Mouse (Mus musculus): Measurements from ENCODE around the gene Macrod1. TPM values are rescaled to one million over a fixed set of nuclear protein-coding genes. Genes with fewer than 3 reads are reported as not detected.

Macrod1 gene
- polyA plus RNA-seq, 1 experiment from 2014 or later: 5.3 TPM

- peaks cover 30% of the 10 kb centered on the region for H3K4me1 ChIP-seq (replicated peaks; ENCODE audit: control insufficient read depth, insufficient read depth, low read length)
- H3K9me3 ChIP-seq (ENCODE audit: control insufficient read depth, low read length): no peaks in the 10 kb centered on the region
- H3K4me3 ChIP-seq (replicated peaks; ENCODE audit: low read length): no peak overlapping the region
- H3K27me3 ChIP-seq (replicated peaks; ENCODE audit: control insufficient read depth, insufficient read depth, low read length): peaks cover 2% of the 10 kb centered on the region; the same call in 1 of the 2 replicates
- no peaks in the 10 kb centered on the region for H3K36me3 ChIP-seq (ENCODE audit: control insufficient read depth, insufficient read depth)
- H3K27ac ChIP-seq (ENCODE audit: low read length): no peak overlapping the region
- H3K4me2 ChIP-seq (ENCODE audit: low read length): no peak overlapping the region
- no peak for ATAC-seq
- WGBS: 60% methylated on average over 5 of the region's 5 CpGs
- H3K9ac ChIP-seq (replicated peaks; ENCODE audit: low read depth, low read length): no peak overlapping the region
These were observed 130.5 kb downstream of the Macrod1 start for GRCm38 (mm10) chr19:7187157-7187556.

GRCm38 (mm10) chr19:7189026-7189425, 132.4 kb downstream of the Macrod1 start:
- H3K27ac ChIP-seq (ENCODE audit: low read length): no peak overlapping the region
- no peak for ATAC-seq
- H3K4me2 ChIP-seq (ENCODE audit: low read length): no peak overlapping the region
- peaks cover 25% of the 10 kb centered on the region for H3K4me1 ChIP-seq (replicated peaks; ENCODE audit: control insufficient read depth, insufficient read depth, low read length)
- no peaks in the 10 kb centered on the region for H3K9me3 ChIP-seq (ENCODE audit: control insufficient read depth, low read length)
- no peak overlapping the region for H3K4me3 ChIP-seq (replicated peaks; ENCODE audit: low read length)
- H3K27me3 ChIP-seq (replicated peaks; ENCODE audit: control insufficient read depth, insufficient read depth, low read length): peaks cover 2% of the 10 kb centered on the region; the same call in 1 of the 2 replicates
- no peaks in the 10 kb centered on the region for H3K36me3 ChIP-seq (ENCODE audit: control insufficient read depth, insufficient read depth)
- 77% methylated on average over 4 of the region's 4 CpGs for WGBS
- no peak overlapping the region for H3K9ac ChIP-seq (replicated peaks; ENCODE audit: low read depth, low read length)

- Histone ChIP-seq H3K4me2 (ENCODE audit: low read length) (no peak overlapping the region), H3K27me3 (replicated peaks; ENCODE audit: control insufficient read depth, insufficient read depth, low read length) (peaks cover 2% of the 10 kb centered on the region; the same call in 1 of the 2 replicates), H3K36me3 (ENCODE audit: control insufficient read depth, insufficient read depth) (no peaks in the 10 kb centered on the region), H3K4me1 (replicated peaks; ENCODE audit: control insufficient read depth, insufficient read depth, low read length) (peaks cover 24% of the 10 kb centered on the region), H3K27ac (ENCODE audit: low read length) (no peak overlapping the region), H3K9me3 (ENCODE audit: control insufficient read depth, low read length) (no peaks in the 10 kb centered on the region), H3K9ac (replicated peaks; ENCODE audit: low read depth, low read length) (no peak overlapping the region), H3K4me3 (replicated peaks; ENCODE audit: low read length) (no peak overlapping the region)
- 11% methylated on average over 5 of the region's 5 CpGs for WGBS
- ATAC-seq: no peak
These were observed 134.4 kb downstream of the Macrod1 start for GRCm38 (mm10) chr19:7190986-7191385.

- no peak overlapping the region for H3K4me3 ChIP-seq (replicated peaks; ENCODE audit: low read length)
- 0 out of 2 replicates have a peak, but pooled peaks cover 2% of the 10 kb centered on the region for H3K27me3 ChIP-seq (replicated peaks; ENCODE audit: control insufficient read depth, insufficient read depth, low read length)
- peaks cover 25% of the 10 kb centered on the region for H3K4me1 ChIP-seq (replicated peaks; ENCODE audit: control insufficient read depth, insufficient read depth, low read length)
- no peak overlapping the region for H3K4me2 ChIP-seq (ENCODE audit: low read length)
- H3K9ac ChIP-seq (replicated peaks; ENCODE audit: low read depth, low read length): no peak overlapping the region
- H3K27ac ChIP-seq (ENCODE audit: low read length): no peak overlapping the region
- no peaks in the 10 kb centered on the region for H3K36me3 ChIP-seq (ENCODE audit: control insufficient read depth, insufficient read depth)
- ATAC-seq: no peak
- WGBS: 51% methylated on average over 6 of the region's 6 CpGs
- H3K9me3 ChIP-seq (ENCODE audit: control insufficient read depth, low read length): no peaks in the 10 kb centered on the region
These were observed 135.0 kb downstream of the Macrod1 start for GRCm38 (mm10) chr19:7191639-7192038.

GRCm38 (mm10) chr19:7192561-7192967, 136.0 kb downstream of the Macrod1 start:
- peak; percentile 41 for ATAC-seq
- Histone ChIP-seq H3K27me3 (replicated peaks; ENCODE audit: control insufficient read depth, insufficient read depth, low read length) (0 out of 2 replicates have a peak, but pooled peaks cover 2% of the 10 kb centered on the region), H3K4me1 (replicated peaks; ENCODE audit: control insufficient read depth, insufficient read depth, low read length) (peaks cover 25% of the 10 kb centered on the region), H3K27ac (ENCODE audit: low read length) (no peak overlapping the region), H3K4me3 (replicated peaks; ENCODE audit: low read length) (no peak overlapping the region), H3K36me3 (ENCODE audit: control insufficient read depth, insufficient read depth) (no peaks in the 10 kb centered on the region), H3K9ac (replicated peaks; ENCODE audit: low read depth, low read length) (peak overlapping the region; percentile 13; the same call in 1 of the 2 replicates), H3K9me3 (ENCODE audit: control insufficient read depth, low read length) (no peaks in the 10 kb centered on the region), H3K4me2 (ENCODE audit: low read length) (no peak overlapping the region)
- 20% methylated on average over 2 of the region's 2 CpGs for WGBS

- Histone ChIP-seq H3K36me3 (ENCODE audit: control insufficient read depth, insufficient read depth) (peaks cover 24% of the 10 kb centered on the region), H3K4me1 (replicated peaks; ENCODE audit: control insufficient read depth, insufficient read depth, low read length) (peaks cover 20% of the 10 kb centered on the region), H3K9ac (replicated peaks; ENCODE audit: low read depth, low read length) (no peak overlapping the region), H3K4me3 (replicated peaks; ENCODE audit: low read length) (no peak overlapping the region), H3K27ac (ENCODE audit: low read length) (no peak overlapping the region), H3K4me2 (ENCODE audit: low read length) (no peak overlapping the region), H3K27me3 (replicated peaks; ENCODE audit: control insufficient read depth, insufficient read depth, low read length) (no peaks in the 10 kb centered on the region), H3K9me3 (ENCODE audit: control insufficient read depth, low read length) (no peaks in the 10 kb centered on the region)
- 15% methylated on average over 33 of the region's 33 CpGs for WGBS
- ATAC-seq: 0 out of 2 replicates have a peak, but pooled peaks have one; percentile 23
These were observed 139.5 kb downstream of the Macrod1 start for GRCm38 (mm10) chr19:7195900-7196728.

GRCm38 (mm10) chr19:7196741-7197270, 140.2 kb downstream of the Macrod1 start:
- Histone ChIP-seq H3K9me3 (ENCODE audit: control insufficient read depth, low read length) (no peaks in the 10 kb centered on the region), H3K4me1 (replicated peaks; ENCODE audit: control insufficient read depth, insufficient read depth, low read length) (peaks cover 18% of the 10 kb centered on the region), H3K27ac (ENCODE audit: low read length) (no peak overlapping the region), H3K9ac (replicated peaks; ENCODE audit: low read depth, low read length) (no peak overlapping the region), H3K4me3 (replicated peaks; ENCODE audit: low read length) (no peak overlapping the region), H3K36me3 (ENCODE audit: control insufficient read depth, insufficient read depth) (peaks cover 24% of the 10 kb centered on the region), H3K4me2 (ENCODE audit: low read length) (no peak overlapping the region), H3K27me3 (replicated peaks; ENCODE audit: control insufficient read depth, insufficient read depth, low read length) (no peaks in the 10 kb centered on the region)
- no peak for ATAC-seq
- WGBS: 17% methylated on average over 17 of the region's 17 CpGs

GRCm38 (mm10) chr19:7197445-7197844, 140.8 kb downstream of the Macrod1 start:
- ATAC-seq: no peak
- peaks cover 27% of the 10 kb centered on the region for H3K36me3 ChIP-seq (ENCODE audit: control insufficient read depth, insufficient read depth)
- H3K9me3 ChIP-seq (ENCODE audit: control insufficient read depth, low read length): no peaks in the 10 kb centered on the region
- H3K4me1 ChIP-seq (replicated peaks; ENCODE audit: control insufficient read depth, insufficient read depth, low read length): peaks cover 12% of the 10 kb centered on the region
- H3K4me2 ChIP-seq (ENCODE audit: low read length): no peak overlapping the region
- WGBS: 82% methylated on average over 9 of the region's 9 CpGs
- no peaks in the 10 kb centered on the region for H3K27me3 ChIP-seq (replicated peaks; ENCODE audit: control insufficient read depth, insufficient read depth, low read length)
- no peak overlapping the region for H3K4me3 ChIP-seq (replicated peaks; ENCODE audit: low read length)
- H3K27ac ChIP-seq (ENCODE audit: low read length): no peak overlapping the region
- H3K9ac ChIP-seq (replicated peaks; ENCODE audit: low read depth, low read length): no peak overlapping the region

- ATAC-seq: no peak
- WGBS: 92% methylated on average over 13 of the region's 13 CpGs
These were observed 142.5 kb downstream of the Macrod1 start for GRCm38 (mm10) chr19:7199089-7199488.

More at GRCm38 (mm10) chr19:7199089-7199488, 142.5 kb downstream of the Macrod1 start:
- H3K4me3 ChIP-seq (replicated peaks; ENCODE audit: low read length): no peak overlapping the region
- H3K36me3 ChIP-seq (ENCODE audit: control insufficient read depth, insufficient read depth): peaks cover 38% of the 10 kb centered on the region
- no peaks in the 10 kb centered on the region for H3K9me3 ChIP-seq (ENCODE audit: control insufficient read depth, low read length)
- no peak overlapping the region for H3K9ac ChIP-seq (replicated peaks; ENCODE audit: low read depth, low read length)
- H3K4me1 ChIP-seq (replicated peaks; ENCODE audit: control insufficient read depth, insufficient read depth, low read length): peaks cover 11% of the 10 kb centered on the region; the same call in 1 of the 2 replicates
- H3K27me3 ChIP-seq (replicated peaks; ENCODE audit: control insufficient read depth, insufficient read depth, low read length): no peaks in the 10 kb centered on the region
- H3K4me2 ChIP-seq (ENCODE audit: low read length): no peak overlapping the region
- H3K27ac ChIP-seq (ENCODE audit: low read length): no peak overlapping the region

All from forebrain, embryonic 16.5 days (tissue).